In the genomic region with DNA sequence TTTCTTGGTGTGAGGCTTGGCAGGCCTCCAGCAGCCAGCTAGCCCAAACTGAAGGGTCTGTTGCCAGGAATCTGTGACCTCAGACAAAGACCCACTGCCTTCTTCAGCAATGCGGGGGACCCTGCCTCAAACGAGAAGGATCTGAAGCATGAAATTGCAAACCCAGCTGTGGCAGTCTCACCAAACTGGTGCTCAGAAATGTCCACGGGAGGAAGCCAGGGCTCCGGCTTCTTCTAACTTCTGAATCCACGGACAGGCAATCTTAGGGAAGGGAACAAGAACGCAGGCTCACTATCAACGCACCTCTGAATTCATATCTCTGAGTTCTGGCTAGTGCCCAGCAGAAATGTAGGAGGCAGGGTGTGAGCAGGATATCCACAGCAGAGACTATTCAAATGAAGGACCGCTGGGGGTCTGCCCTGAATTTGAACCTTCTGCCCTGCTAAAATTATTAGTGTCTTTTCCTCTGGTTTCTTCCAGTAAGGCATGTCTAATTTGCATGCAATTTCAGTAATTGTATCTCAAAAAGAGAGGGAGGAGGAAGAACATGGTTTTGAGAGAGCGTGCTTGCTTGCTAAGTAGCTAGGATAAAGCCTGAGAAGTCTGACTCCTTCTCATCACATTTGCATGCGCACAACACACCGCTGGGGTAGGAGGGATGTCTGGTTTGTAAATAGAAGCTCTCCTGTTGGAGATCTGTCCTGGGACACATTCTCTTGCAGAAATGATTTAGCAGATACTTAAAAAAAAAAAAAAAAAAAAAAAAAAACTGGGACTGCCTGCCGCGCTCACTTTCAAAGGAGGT, we compare ENCODE assay signal across 9 mouse cellular contexts. TPM values are rescaled to one million over a fixed set of nuclear protein-coding genes. Genes with fewer than 3 reads are reported as not detected.
A peak's percentile ranks its signal among the peaks of the same experiment; 100 is the strongest.
DNase-seq lines count a peak whose midpoint lies in the region; ATAC-seq and TF ChIP-seq lines count a peak whose summit lies in the region.
"Had no signal": no experiment of that assay in that cellular context is flagged by ENCODE, and none has a peak within 500 bp of the region (broad histone marks: within the 10 kb centered on the region; RNA-seq: fewer than 3 reads in every experiment).

No protein-coding gene starts in this region.

- H3K27me3 ChIP-seq in heart, embryonic 11.5 days (ENCODE audit: control insufficient read depth, insufficient read depth, low read length) = no peaks in the 10 kb centered on the region
- H3K27me3 ChIP-seq in embryonic facial prominence, embryonic 13.5 days = no peaks in the 10 kb centered on the region
- no peaks in the 10 kb centered on the region for H3K27me3 ChIP-seq in hindbrain, embryonic 16.5 days (replicated peaks; ENCODE audit: control insufficient read depth, insufficient read depth, low read length)
- no peaks in the 10 kb centered on the region for H3K27me3 ChIP-seq in liver, postnatal 0 days (ENCODE audit: insufficient read depth, low read length)

- ATAC-seq in heart, embryonic 11.5 days (replicated peaks; ENCODE audit: insufficient number of reproducible peaks, low FRiP score, low TSS enrichment) = no peak
- ATAC-seq in embryonic facial prominence, embryonic 13.5 days (ENCODE audit: insufficient number of reproducible peaks, insufficient read depth, low FRiP score, low TSS enrichment, low read depth) = no peak
- no peak for ATAC-seq in hindbrain, embryonic 16.5 days
- ATAC-seq in liver, postnatal 0 days = no peak

- intact Hi-C loops in left cerebral cortex, postnatal 10 days (cut with DNase I) = no loop called here

- no peak overlapping the region for H3K9ac ChIP-seq in heart, embryonic 11.5 days (ENCODE audit: low read depth, low read length)
- H3K9ac ChIP-seq in embryonic facial prominence, embryonic 13.5 days = 0 out of 2 replicates have a peak overlapping the region, but pooled peaks have one; percentile 27
- H3K9ac ChIP-seq in hindbrain, embryonic 16.5 days (ENCODE audit: low read depth, low read length) = no peak overlapping the region
- H3K9ac ChIP-seq in liver, postnatal 0 days (replicated peaks) = no peak overlapping the region

- no peaks in the 10 kb centered on the region for H3K9me3 ChIP-seq in heart, embryonic 11.5 days (replicated peaks; ENCODE audit: control insufficient read depth, low read length)
- no peaks in the 10 kb centered on the region for H3K9me3 ChIP-seq in embryonic facial prominence, embryonic 13.5 days
- H3K9me3 ChIP-seq in hindbrain, embryonic 16.5 days (ENCODE audit: control insufficient read depth, low read length) = no peaks in the 10 kb centered on the region
- H3K9me3 ChIP-seq in liver, postnatal 0 days (ENCODE audit: low read length) = no peaks in the 10 kb centered on the region

- H3K4me3 ChIP-seq in heart, embryonic 11.5 days (ENCODE audit: low read depth, low read length) = no peak overlapping the region
- 0 out of 2 replicates have a peak overlapping the region, but pooled peaks have one; percentile 7 for H3K4me3 ChIP-seq in embryonic facial prominence, embryonic 13.5 days
- peak overlapping the region; percentile 4; the same call in 1 of the 2 replicates for H3K4me3 ChIP-seq in hindbrain, embryonic 16.5 days (ENCODE audit: low read length)
- no peak overlapping the region for H3K4me3 ChIP-seq in liver, postnatal 0 days (ENCODE audit: low read depth, low read length)

- no peak for TF ChIP-seq CTCF in liver, postnatal 0 days (IDR thresholded peaks at IDR 0.05; ENCODE audit: low read depth)

- peaks cover 14% of the 10 kb centered on the region for H3K4me1 ChIP-seq in heart, embryonic 11.5 days (ENCODE audit: control insufficient read depth, insufficient read depth, low read length)
- H3K4me1 ChIP-seq in embryonic facial prominence, embryonic 13.5 days = peaks cover 19% of the 10 kb centered on the region
- peaks cover 11% of the 10 kb centered on the region for H3K4me1 ChIP-seq in hindbrain, embryonic 16.5 days (ENCODE audit: control insufficient read depth, insufficient read depth, low read depth, low read length)
- no peaks in the 10 kb centered on the region for H3K4me1 ChIP-seq in liver, postnatal 0 days (ENCODE audit: insufficient read depth)

- TF ChIP-seq EP300 in liver, postnatal 0 days (IDR thresholded peaks at IDR 0.05; ENCODE audit: low read depth) = no peak

- H3K27ac ChIP-seq in heart, embryonic 11.5 days (ENCODE audit: low read depth, low read length) = no peak overlapping the region
- H3K27ac ChIP-seq in embryonic facial prominence, embryonic 13.5 days = no peak overlapping the region
- H3K27ac ChIP-seq in hindbrain, embryonic 16.5 days (ENCODE audit: low read depth, low read length) = no peak overlapping the region
- H3K27ac ChIP-seq in liver, postnatal 0 days (ENCODE audit: low read depth) = no peak overlapping the region

- no peak for DNase-seq in heart, adult 9 months (ENCODE audit: low spot score in 2 of 2)
- DNase-seq in neural tube, embryonic 10.5 days (ENCODE audit: extremely low spot score, low spot score) = peak; percentile 67
- no peak for DNase-seq in liver, postnatal 0 days
- DNase-seq in left cerebral cortex, postnatal 10 days (ENCODE audit: extremely low spot score in 1 of 2, low spot score in 2 of 2) = no peak
- DNase-seq in lung, postnatal 10 days = no peak
- DNase-seq: lung, adult 2 months had no signal

- WGBS in heart, embryonic 11.5 days (ENCODE audit: insufficient replicate concordance) = 35% methylated on average over 13 of the region's 13 CpGs
- WGBS in embryonic facial prominence, embryonic 13.5 days = 18% methylated on average over 13 of the region's 13 CpGs
- WGBS in hindbrain, embryonic 16.5 days = 9% methylated on average over 13 of the region's 13 CpGs
- 47% methylated on average over 13 of the region's 13 CpGs for WGBS in liver, postnatal 0 days (ENCODE audit: insufficient replicate concordance)

- peak overlapping the region; percentile 12; the same call in 1 of the 2 replicates for H3K4me2 ChIP-seq in heart, embryonic 11.5 days
- H3K4me2 ChIP-seq in embryonic facial prominence, embryonic 13.5 days = peak overlapping the region; percentile 39
- peak overlapping the region; percentile 41 for H3K4me2 ChIP-seq in hindbrain, embryonic 16.5 days (ENCODE audit: low read length)
- H3K4me2 ChIP-seq in liver, postnatal 0 days (ENCODE audit: low read depth, low read length) = no peak overlapping the region

- H3K36me3 ChIP-seq in heart, embryonic 11.5 days (ENCODE audit: control insufficient read depth, insufficient read depth, low read length) = no peaks in the 10 kb centered on the region
- H3K36me3 ChIP-seq in embryonic facial prominence, embryonic 13.5 days = no peaks in the 10 kb centered on the region
- H3K36me3 ChIP-seq in hindbrain, embryonic 16.5 days (ENCODE audit: control insufficient read depth, insufficient read depth, low read length) = no peaks in the 10 kb centered on the region
- no peaks in the 10 kb centered on the region for H3K36me3 ChIP-seq in liver, postnatal 0 days (replicated peaks; ENCODE audit: insufficient read depth, low read length)

RNA-seq across cellular contexts. Expression of gene Gas1, which starts 51.5 kb away (rescaled TPM):
- 36.2 and 38.2 TPM in 2 replicates for polyA plus RNA-seq in heart, embryonic 11.5 days (2014; fragmentation: Nextera tagmentation; extraction: Ambion mirVana)
- polyA plus RNA-seq in embryonic facial prominence, embryonic 13.5 days (2015; fragmentation: Nextera tagmentation; extraction: Ambion mirVana) = 188 and 209 TPM in 2 replicates
- 11.7 and 14.6 TPM in 2 replicates for polyA plus RNA-seq in hindbrain, embryonic 16.5 days (2015; fragmentation: Nextera tagmentation; extraction: Ambion mirVana)
- 3.1 and 4.0 TPM in 2 replicates for polyA plus RNA-seq in liver, postnatal 0 days (2015; fragmentation: Nextera tagmentation; extraction: Ambion mirVana)
- total RNA-seq in left cerebral cortex, postnatal 10 days (2021) = 10 to 100 TPM in 1 of 2 experiments, 1 to 10 TPM in 1; 8.9 to 11.0 TPM

Comparison
In these comparisons a context has a peak if more than half of its experiments do, and no peak if none do; other contexts are left out.
1. H3K4me3 ChIP-seq: peak in embryonic facial prominence, embryonic 13.5 days (single experiment) and hindbrain, embryonic 16.5 days (single experiment); none in heart, embryonic 11.5 days (single experiment) and liver, postnatal 0 days (single experiment).